Mouse (Mus musculus): ENCODE results near the gene Zbed6.
A peak's percentile ranks its signal among the peaks of the same experiment; 100 is the strongest.

The Zbed6 gene

GRCm38 (mm10) chr1:133662941-133663340 lies 2.3 kb upstream of the Zbed6 start:
- no peak for DNase-seq (ENCODE audit: low spot score)

- DNase-seq (ENCODE audit: low spot score) = peak; percentile 88
Observed at GRCm38 (mm10) chr1:133661203-133661933, 683 bp upstream of the Zbed6 start, which contains the start of gene Gm38394. Gm38394 (minus strand) TSS chr1:133661318.

GRCm38 (mm10) chr1:133658878-133659277 lies 1.8 kb downstream of the Zbed6 start:
- no peak for DNase-seq (ENCODE audit: low spot score)

- no peak for DNase-seq (ENCODE audit: low spot score)
Observed at GRCm38 (mm10) chr1:133656811-133657210, 3.9 kb downstream of the Zbed6 start.

GRCm38 (mm10) chr1:133653033-133653432 lies 7.7 kb downstream of the Zbed6 start:
- DNase-seq (ENCODE audit: low spot score) = no peak

GRCm38 (mm10) chr1:133650288-133651055 lies 10.2 kb downstream of the Zbed6 start:
- DNase-seq (ENCODE audit: low spot score) = no peak

GRCm38 (mm10) chr1:133645652-133646051 lies 15.0 kb downstream of the Zbed6 start:
- no peak for DNase-seq (ENCODE audit: low spot score)

GRCm38 (mm10) chr1:133641163-133641562 lies 19.5 kb downstream of the Zbed6 start:
- no peak for DNase-seq (ENCODE audit: low spot score)

GRCm38 (mm10) chr1:133638517-133638916 lies 22.2 kb downstream of the Zbed6 start:
- no peak for DNase-seq (ENCODE audit: low spot score)

- DNase-seq (ENCODE audit: low spot score) = no peak
Observed at GRCm38 (mm10) chr1:133632168-133632567, 28.5 kb downstream of the Zbed6 start.

- no peak for DNase-seq (ENCODE audit: low spot score)
Observed at GRCm38 (mm10) chr1:133625052-133625451, 35.6 kb downstream of the Zbed6 start.

GRCm38 (mm10) chr1:133618311-133618710 lies 42.4 kb downstream of the Zbed6 start:
- no peak for DNase-seq (ENCODE audit: low spot score)

GRCm38 (mm10) chr1:133617908-133618307 lies 42.8 kb downstream of the Zbed6 start:
- no peak for DNase-seq (ENCODE audit: low spot score)

- DNase-seq (ENCODE audit: low spot score) = no peak
Observed at GRCm38 (mm10) chr1:133613817-133614216, 46.9 kb downstream of the Zbed6 start.

- no peak for DNase-seq (ENCODE audit: low spot score)
Observed at GRCm38 (mm10) chr1:133611436-133611835, 49.2 kb downstream of the Zbed6 start.

- no peak for DNase-seq (ENCODE audit: low spot score)
Observed at GRCm38 (mm10) chr1:133610601-133611000, 50.1 kb downstream of the Zbed6 start.

- peak; percentile 96 for DNase-seq (ENCODE audit: low spot score)
Observed at GRCm38 (mm10) chr1:133609771-133610502, 50.7 kb downstream of the Zbed6 start, which contains the start of gene Snrpe. Snrpe (minus strand) TSS chr1:133610291.

All from ovary, postnatal 36 days (tissue).